Mouse (Mus musculus) cerebellum, adult 2 months (tissue): ENCODE measurements around the gene Eif3k.

Experiments
- CTCF ChIP-seq: fragments of 200-500 bp; IDR thresholded peaks from 2 replicates; pipeline ENCODE4 v1.5.1; 2011; ENCODE audit warnings: low read depth, mild to moderate bottlenecking, control low read depth, low read length, moderate library complexity, borderline replicate concordance; ENCODE audit not compliant: insufficient read depth
- POLR2A ChIP-seq: fragments of 200-500 bp; IDR thresholded peaks from 2 replicates; pipeline ENCODE4 v1.6.1; 2011; ENCODE audit warnings: low read length, control low read depth, borderline replicate concordance; ENCODE audit not compliant: insufficient read depth

- TF ChIP-seq POLR2A (no peak), CTCF (no peak)
Measured at GRCm38 (mm10) chr7:29000651-29001605, 19.3 kb upstream of the Eif3k start.
